Mouse (Mus musculus) forebrain, embryonic 16.5 days (tissue): ENCODE data around the gene Tln2. TPM values are rescaled to one million over a fixed set of nuclear protein-coding genes. Genes with fewer than 3 reads are reported as not detected.

ENCODE experiments used
- ATAC-seq: fragments of 200-750 bp; cut with Nextera tagmentation; 2 replicates; pipeline ENCODE4 v1.8.0; 2017; ENCODE audit warnings: mild to moderate bottlenecking, moderate library complexity
- H3K27ac ChIP-seq: fragments of 300-500 bp; sonication (generic); 2 replicates; pipeline ENCODE4 v1.5.1; 2014; ENCODE audit warnings: low read length, control low read depth
- H3K27me3 ChIP-seq: fragments of 300-500 bp; sonication (generic); replicated peaks from 2 replicates; pipeline ENCODE4 v1.6.1; 2014; ENCODE audit warnings: low read length; ENCODE audit not compliant: control insufficient read depth, insufficient read depth
- H3K36me3 ChIP-seq: fragments of 300-500 bp; sonication (generic); 2 replicates; pipeline ENCODE4 v1.6.1; 2014; ENCODE audit not compliant: control insufficient read depth, insufficient read depth
- H3K4me1 ChIP-seq: fragments of 300-500 bp; sonication (generic); replicated peaks from 2 replicates; pipeline ENCODE4 v1.6.1; 2014; ENCODE audit warnings: low read length; ENCODE audit not compliant: control insufficient read depth, insufficient read depth
- H3K4me2 ChIP-seq: fragments of 300-500 bp; sonication (generic); 2 replicates; pipeline ENCODE4 v1.6.1; 2014; ENCODE audit warnings: mild to moderate bottlenecking, low read length, control low read depth
- H3K4me3 ChIP-seq: fragments of 300-500 bp; sonication (generic); replicated peaks from 2 replicates; pipeline ENCODE4 v1.5.1; 2014; ENCODE audit warnings: mild to moderate bottlenecking, low read length, control low read depth
- H3K9ac ChIP-seq: fragments of 300-500 bp; sonication (generic); replicated peaks from 2 replicates; pipeline ENCODE4 v1.6.1; 2014; ENCODE audit warnings: low read depth, low read length, control low read depth
- H3K9me3 ChIP-seq: fragments of 300-500 bp; sonication (generic); 2 replicates; pipeline ENCODE4 v1.6.1; 2016; ENCODE audit warnings: low read length; ENCODE audit not compliant: control insufficient read depth
- WGBS: fragments of 180-500 bp; shearing (Covaris S2); extraction: QIAGEN DNeasy Blood & Tissue Kit; methylation state at CpG from one replicate; pipeline ENCODE4 v1.1.7; 2014; 5-methylcytosine and 5-hydroxymethylcytosine counted together
- polyA plus RNA-seq: library from polyadenylated mRNA; unstranded; fragments of >200 nt; fragmentation: Nextera tagmentation; extraction: Ambion mirVana; gene quantifications from 2 replicates; pipeline ENCODE4 v1.2.1, GENCODE M21; 2015

Tln2 gene
- polyA plus RNA-seq, 1 experiment from 2014 or later = 19.6 TPM

GRCm38 (mm10) chr9:67592726-67593125 is 33.2 kb upstream of the Tln2 start:
- H3K9me3 ChIP-seq = peaks cover 2% of the 10 kb centered on the region; the same call in 1 of the 2 replicates
- ATAC-seq = no peak
- WGBS = 95% methylated on average over 5 of the region's 5 CpGs
- no peak overlapping the region for H3K27ac ChIP-seq
- no peak overlapping the region for H3K9ac ChIP-seq
- no peak overlapping the region for H3K4me2 ChIP-seq
- H3K4me3 ChIP-seq = no peak overlapping the region
- no peaks in the 10 kb centered on the region for H3K27me3 ChIP-seq
- no peaks in the 10 kb centered on the region for H3K4me1 ChIP-seq
- no peaks in the 10 kb centered on the region for H3K36me3 ChIP-seq

- WGBS = 69% methylated on average over 3 of the region's 3 CpGs
- H3K9ac ChIP-seq = no peak overlapping the region
- no peak overlapping the region for H3K4me2 ChIP-seq
- no peaks in the 10 kb centered on the region for H3K36me3 ChIP-seq
- no peak overlapping the region for H3K27ac ChIP-seq
- H3K9me3 ChIP-seq = no peaks in the 10 kb centered on the region
- no peak for ATAC-seq
- no peaks in the 10 kb centered on the region for H3K27me3 ChIP-seq
- H3K4me1 ChIP-seq = no peaks in the 10 kb centered on the region
- no peak overlapping the region for H3K4me3 ChIP-seq
Observed at GRCm38 (mm10) chr9:67587111-67587510, 27.6 kb upstream of the Tln2 start.

- Histone ChIP-seq H3K4me1 (no peaks in the 10 kb centered on the region), H3K9me3 (no peaks in the 10 kb centered on the region), H3K4me2 (no peak overlapping the region), H3K4me3 (no peak overlapping the region), H3K36me3 (no peaks in the 10 kb centered on the region), H3K27me3 (no peaks in the 10 kb centered on the region), H3K9ac (no peak overlapping the region), H3K27ac (no peak overlapping the region)
- no peak for ATAC-seq
- WGBS = 75% methylated on average over 1 of the region's 1 CpGs
Observed at GRCm38 (mm10) chr9:67586489-67586888, 27.0 kb upstream of the Tln2 start.

- ATAC-seq = no peak
Observed at GRCm38 (mm10) chr9:67584871-67585270, 25.4 kb upstream of the Tln2 start.

GRCm38 (mm10) chr9:67581581-67582280 is 22.2 kb upstream of the Tln2 start:
- Histone ChIP-seq H3K9ac (no peak overlapping the region), H3K4me2 (no peak overlapping the region), H3K27me3 (no peaks in the 10 kb centered on the region), H3K36me3 (no peaks in the 10 kb centered on the region), H3K9me3 (no peaks in the 10 kb centered on the region), H3K4me3 (no peak overlapping the region), H3K27ac (no peak overlapping the region), H3K4me1 (no peaks in the 10 kb centered on the region)
- no peak for ATAC-seq
- 85% methylated on average over 10 of the region's 10 CpGs for WGBS

More at GRCm38 (mm10) chr9:67584871-67585270, 25.4 kb upstream of the Tln2 start:
- no peak overlapping the region for H3K27ac ChIP-seq
- no peaks in the 10 kb centered on the region for H3K4me1 ChIP-seq
- no peak overlapping the region for H3K4me3 ChIP-seq
- H3K9ac ChIP-seq = no peak overlapping the region
- H3K9me3 ChIP-seq = no peaks in the 10 kb centered on the region
- H3K36me3 ChIP-seq = no peaks in the 10 kb centered on the region
- no peak overlapping the region for H3K4me2 ChIP-seq
- 95% methylated on average over 10 of the region's 10 CpGs for WGBS
- no peaks in the 10 kb centered on the region for H3K27me3 ChIP-seq

GRCm38 (mm10) chr9:67579541-67579940 is 20.0 kb upstream of the Tln2 start:
- ATAC-seq = no peak
- H3K9ac ChIP-seq = no peak overlapping the region
- H3K27me3 ChIP-seq = no peaks in the 10 kb centered on the region
- H3K4me1 ChIP-seq = no peaks in the 10 kb centered on the region
- no peaks in the 10 kb centered on the region for H3K36me3 ChIP-seq
- no peaks in the 10 kb centered on the region for H3K9me3 ChIP-seq
- 76% methylated on average over 1 of the region's 1 CpGs for WGBS
- no peak overlapping the region for H3K27ac ChIP-seq
- no peak overlapping the region for H3K4me2 ChIP-seq
- H3K4me3 ChIP-seq = no peak overlapping the region

- WGBS = 85% methylated on average over 7 of the region's 7 CpGs
- H3K4me2 ChIP-seq = no peak overlapping the region
- H3K4me1 ChIP-seq = peaks cover 14% of the 10 kb centered on the region
- H3K4me3 ChIP-seq = no peak overlapping the region
- H3K27me3 ChIP-seq = no peaks in the 10 kb centered on the region
- no peak overlapping the region for H3K27ac ChIP-seq
- ATAC-seq = no peak
- no peaks in the 10 kb centered on the region for H3K9me3 ChIP-seq
- no peak overlapping the region for H3K9ac ChIP-seq
- H3K36me3 ChIP-seq = no peaks in the 10 kb centered on the region
Observed at GRCm38 (mm10) chr9:67574721-67575248, 15.3 kb upstream of the Tln2 start.

GRCm38 (mm10) chr9:67573683-67573979 is 14.1 kb upstream of the Tln2 start:
- Histone ChIP-seq H3K9me3 (no peaks in the 10 kb centered on the region), H3K4me3 (no peak overlapping the region), H3K27ac (peak overlapping the region; percentile 42; the same call in 1 of the 2 replicates), H3K4me1 (peaks cover 14% of the 10 kb centered on the region), H3K9ac (0 out of 2 replicates have a peak overlapping the region, but pooled peaks have one; percentile 22), H3K4me2 (peak overlapping the region; percentile 42), H3K36me3 (no peaks in the 10 kb centered on the region), H3K27me3 (no peaks in the 10 kb centered on the region)
- whole genome bisulfite sequencing = 26% methylated on average over 3 of the region's 3 CpGs
- ATAC-seq = peak; percentile 38; the same call in 1 of the 2 replicates

- 24% methylated on average over 10 of the region's 10 CpGs for WGBS
- peaks cover 14% of the 10 kb centered on the region for H3K4me1 ChIP-seq
- H3K27me3 ChIP-seq = no peaks in the 10 kb centered on the region
- no peaks in the 10 kb centered on the region for H3K9me3 ChIP-seq
- H3K9ac ChIP-seq = peak overlapping the region; percentile 22; the same call in 1 of the 2 replicates
- no peak overlapping the region for H3K4me3 ChIP-seq
- peak; percentile 54; the same call in 1 of the 2 replicates for ATAC-seq
- peak overlapping the region; percentile 42 for H3K27ac ChIP-seq
- peak overlapping the region; percentile 42 for H3K4me2 ChIP-seq
- no peaks in the 10 kb centered on the region for H3K36me3 ChIP-seq
Observed at GRCm38 (mm10) chr9:67572790-67573682, 13.5 kb upstream of the Tln2 start.
